In the genomic region with DNA sequence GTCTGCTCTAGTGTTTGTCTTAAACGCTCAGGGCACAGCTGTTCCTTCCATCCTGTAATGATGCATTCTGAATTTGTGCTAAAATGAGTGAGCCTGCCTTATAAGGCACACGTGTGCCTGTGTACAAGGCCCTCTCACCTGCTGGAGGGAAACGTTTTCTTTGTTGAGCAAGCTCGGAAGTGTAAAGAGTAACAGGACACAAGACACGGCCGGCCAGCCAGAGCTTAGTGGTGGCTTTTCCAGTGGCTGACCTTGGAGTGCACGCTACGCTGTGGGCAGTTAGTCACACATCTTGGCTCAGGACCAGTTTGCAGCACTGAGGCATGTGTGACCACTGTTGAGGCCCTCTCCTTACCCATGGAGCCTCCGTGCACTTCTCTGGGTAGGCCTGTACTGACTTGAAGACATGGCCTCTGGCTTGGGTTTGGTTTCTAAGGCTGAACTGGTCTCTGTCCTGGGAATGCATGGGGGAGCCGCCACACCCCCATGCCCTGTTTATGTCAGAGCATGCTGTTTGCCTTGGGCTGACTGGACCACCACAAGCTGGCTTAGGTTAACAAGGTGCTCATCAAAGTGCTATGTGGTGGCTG, we compare ENCODE assay signal across 11 mouse cellular contexts. TPM values are rescaled to one million over a fixed set of nuclear protein-coding genes. Genes with fewer than 3 reads are reported as not detected.
A peak's percentile ranks its signal among the peaks of the same experiment; 100 is the strongest.
DNase-seq lines count a peak whose midpoint lies in the region; ATAC-seq and TF ChIP-seq lines count a peak whose summit lies in the region.
"Had no signal": no experiment of that assay in that cellular context is flagged by ENCODE, and none has a peak within 500 bp of the region (broad histone marks: within the 10 kb centered on the region; RNA-seq: fewer than 3 reads in every experiment).

No protein-coding gene starts in this region.

- H3K4me2 ChIP-seq in kidney, postnatal 0 days (ENCODE audit: low read length), result no peak overlapping the region
- H3K4me2 ChIP-seq in midbrain, embryonic 15.5 days, result no peak overlapping the region
- H3K4me2 ChIP-seq: liver, embryonic 13.5 days had no signal

- H3K9ac ChIP-seq in kidney, postnatal 0 days (ENCODE audit: low read depth, low read length), result no peak overlapping the region
- H3K9ac ChIP-seq in midbrain, embryonic 15.5 days, result no peak overlapping the region
- H3K9ac ChIP-seq: liver, embryonic 13.5 days had no signal

- H3K27me3 ChIP-seq in kidney, postnatal 0 days (ENCODE audit: insufficient read depth, low read length), result no peaks in the 10 kb centered on the region
- H3K27me3 ChIP-seq in midbrain, embryonic 15.5 days (replicated peaks), result no peaks in the 10 kb centered on the region
- H3K27me3 ChIP-seq: liver, embryonic 13.5 days had no signal

- ATAC-seq in kidney, postnatal 0 days (replicated peaks; ENCODE audit: low FRiP score, low read depth), result peak; percentile 59; the same call in 1 of the 2 replicates
- ATAC-seq in midbrain, embryonic 15.5 days (replicated peaks), result no peak
- ATAC-seq: intestine, postnatal 0 days had no signal

- intact Hi-C loops in gastrocnemius, postnatal 14 days (cut with DNase I; ENCODE audit: low total_unique reads), result no loop called here

- H3K4me3 ChIP-seq in embryonic fibroblast, embryonic 13.5 days (ENCODE audit: insufficient read depth, low read length), result no peak overlapping the region
- H3K4me3 ChIP-seq in kidney, postnatal 0 days (replicated peaks; ENCODE audit: low read depth, low read length), result no peak overlapping the region
- no peak overlapping the region for H3K4me3 ChIP-seq in midbrain, embryonic 15.5 days
- H3K4me3 ChIP-seq: liver, embryonic 13.5 days had no signal

- no peak for TF ChIP-seq CTCF in embryonic fibroblast, embryonic 13.5 days (IDR thresholded peaks at IDR 0.05; ENCODE audit: borderline replicate concordance, insufficient read depth, low read length)
- no peak for TF ChIP-seq CTCF in kidney, postnatal 0 days (IDR thresholded peaks at IDR 0.05; ENCODE audit: low read depth)

- DNase-seq in gastrocnemius, postnatal 14 days, result peak; percentile 34
- no peak for DNase-seq in gastrocnemius, postnatal 4 days (ENCODE audit: low spot score in 2 of 2)
- DNase-seq in 3134 (ENCODE audit: extremely low read depth, insufficient read length, low spot score), result peak; percentile 75
- peak; percentile 28 for DNase-seq in kidney, postnatal 0 days (ENCODE audit: low spot score)
- no peak for DNase-seq in embryo, embryonic 10 days (ENCODE audit: low spot score)
- DNase-seq in frontal cortex, postnatal 10 days (ENCODE audit: low spot score in 2 of 2), result no peak
- DNase-seq: cerebellum, postnatal 36 days; liver, embryonic 13.5 days had no signal

- H3K9me3 ChIP-seq in kidney, postnatal 0 days (replicated peaks; ENCODE audit: low read length), result no peaks in the 10 kb centered on the region
- H3K9me3 ChIP-seq in midbrain, embryonic 15.5 days, result no peaks in the 10 kb centered on the region
- H3K9me3 ChIP-seq: liver, embryonic 13.5 days had no signal

- peaks cover 9% of the 10 kb centered on the region for H3K4me1 ChIP-seq in embryonic fibroblast, embryonic 13.5 days (ENCODE audit: control insufficient read depth, insufficient read depth, low read length)
- H3K4me1 ChIP-seq in kidney, postnatal 0 days (replicated peaks; ENCODE audit: insufficient read depth, low read length), result peaks cover 5% of the 10 kb centered on the region; the same call in 1 of the 2 replicates
- H3K4me1 ChIP-seq in midbrain, embryonic 15.5 days, result no peaks in the 10 kb centered on the region

- TF ChIP-seq POLR2A in embryonic fibroblast, embryonic 13.5 days (IDR thresholded peaks at IDR 0.05; ENCODE audit: low read depth, low read length), result no peak

- H3K27ac ChIP-seq in embryonic fibroblast, embryonic 13.5 days (ENCODE audit: insufficient read depth, low read length), result peak overlapping the region; percentile 2; the same call in 1 of the 2 replicates
- H3K27ac ChIP-seq in kidney, postnatal 0 days, result peak overlapping the region; percentile 67
- H3K27ac ChIP-seq in midbrain, embryonic 15.5 days, result no peak overlapping the region
- H3K27ac ChIP-seq: liver, embryonic 13.5 days had no signal

- H3K36me3 ChIP-seq in kidney, postnatal 0 days (ENCODE audit: insufficient read depth, low read length), result peaks cover 8% of the 10 kb centered on the region; the same call in 1 of the 2 replicates
- 0 out of 2 replicates have a peak, but pooled peaks cover under 1% of the 10 kb centered on the region for H3K36me3 ChIP-seq in midbrain, embryonic 15.5 days (replicated peaks)

- WGBS in kidney, postnatal 0 days, result 55% methylated on average over 10 of the region's 10 CpGs
- WGBS in midbrain, embryonic 15.5 days, result 92% methylated on average over 10 of the region's 10 CpGs

RNA-seq across cellular contexts. Expression of gene Mok, which starts 42.8 kb away (rescaled TPM):
- under 1 TPM; 0.25 to 0.31 TPM for total RNA-seq in gastrocnemius, postnatal 14 days (2021)
- under 1 TPM; 0.34 to 0.91 TPM for total RNA-seq in gastrocnemius, postnatal 4 days (2021)
- polyA plus RNA-seq in embryonic fibroblast, embryonic 13.5 days (2011; ENCODE audit: insufficient read length, low read depth, missing spikeins), result 1.2 and 1.5 TPM in 2 replicates
- polyA plus RNA-seq in kidney, postnatal 0 days (2015; fragmentation: Nextera tagmentation; extraction: Ambion mirVana), result 8.9 and 9.6 TPM in 2 replicates
- 17.0 and 17.2 TPM in 2 replicates for polyA plus RNA-seq in midbrain, embryonic 15.5 days (2015; fragmentation: Nextera tagmentation; extraction: Ambion mirVana)

RNA-seq across cellular contexts. Expression of gene Zfp839, which starts 52.1 kb away (rescaled TPM):
- total RNA-seq in gastrocnemius, postnatal 14 days (2021), result 1 to 10 TPM; 3.9 to 5.4 TPM
- 1 to 10 TPM; 7.4 to 8.0 TPM for total RNA-seq in gastrocnemius, postnatal 4 days (2021)
- 6.3 and 6.6 TPM in 2 replicates for polyA plus RNA-seq in embryonic fibroblast, embryonic 13.5 days (2011; ENCODE audit: insufficient read length, low read depth, missing spikeins)
- polyA plus RNA-seq in kidney, postnatal 0 days (2015; fragmentation: Nextera tagmentation; extraction: Ambion mirVana), result 2.2 and 2.3 TPM in 2 replicates
- 3.9 and 4.4 TPM in 2 replicates for polyA plus RNA-seq in midbrain, embryonic 15.5 days (2015; fragmentation: Nextera tagmentation; extraction: Ambion mirVana)

Comparison
In these comparisons a context has a peak if more than half of its experiments do, and no peak if none do; other contexts are left out.
1. DNase-seq: peak in gastrocnemius, postnatal 14 days (single experiment), 3134 (single experiment) and kidney, postnatal 0 days (single experiment); none in gastrocnemius, postnatal 4 days (0 of 2), embryo, embryonic 10 days (single experiment) and frontal cortex, postnatal 10 days (0 of 2).